Mouse (Mus musculus) intestine, embryonic 14.5 days (tissue): ENCODE data around the gene Lrrn1. TPM values are rescaled to one million over a fixed set of nuclear protein-coding genes. Genes with fewer than 3 reads are reported as not detected.

Source experiments
- ATAC-seq: fragments of 200-750 bp; cut with Nextera tagmentation; replicated peaks from 2 replicates; pipeline ENCODE4 v1.8.0; 2017; ENCODE audit warnings: low read depth, moderate number of reproducible peaks, moderate TSS enrichment, moderate library complexity; ENCODE audit not compliant: low FRiP score, low TSS enrichment
- DNase-seq: peaks from one replicate; pipeline ENCODE4 v3.0.0-alpha.2; 2018; ENCODE audit warnings: low spot score
- H3K27ac ChIP-seq: fragments of 300-500 bp; sonication (generic); 2 replicates; pipeline ENCODE4 v1.5.1; 2014; ENCODE audit warnings: low read depth, mild to moderate bottlenecking, control low read depth
- H3K27me3 ChIP-seq: fragments of 300-500 bp; sonication (generic); replicated peaks from 2 replicates; pipeline ENCODE4 v1.6.1; 2014; ENCODE audit warnings: low read length, control low read depth; ENCODE audit not compliant: control insufficient read depth, insufficient read depth
- H3K36me3 ChIP-seq: fragments of 300-500 bp; sonication (generic); 2 replicates; pipeline ENCODE4 v1.6.1; 2014; ENCODE audit warnings: low read length, control low read depth; ENCODE audit not compliant: control insufficient read depth, insufficient read depth
- H3K4me1 ChIP-seq: fragments of 300-500 bp; sonication (generic); replicated peaks from 2 replicates; pipeline ENCODE4 v1.6.1; 2014; ENCODE audit warnings: low read length, control low read depth, mixed read lengths; ENCODE audit not compliant: control insufficient read depth, insufficient read depth
- H3K4me2 ChIP-seq: fragments of 300-500 bp; sonication (generic); 2 replicates; pipeline ENCODE4 v1.6.1; 2014; ENCODE audit warnings: low read length
- H3K4me3 ChIP-seq: fragments of 300-500 bp; sonication (generic); 2 replicates; pipeline ENCODE4 v1.5.1; 2014; ENCODE audit warnings: low read depth, low read length, control low read depth, mixed read lengths
- H3K9ac ChIP-seq: fragments of 300-500 bp; sonication (generic); 2 replicates; pipeline ENCODE4 v1.6.1; 2014; ENCODE audit warnings: mild to moderate bottlenecking, low read length
- H3K9me3 ChIP-seq: fragments of 300-500 bp; sonication (generic); 2 replicates; pipeline ENCODE4 v1.6.1; 2016; ENCODE audit warnings: low read length, control low read depth; ENCODE audit not compliant: control insufficient read depth
- WGBS: fragments of 180-500 bp; shearing (Covaris S2); extraction: QIAGEN DNeasy Blood & Tissue Kit; methylation state at CpG from one replicate; pipeline ENCODE4 v1.1.7; 2014; 5-methylcytosine and 5-hydroxymethylcytosine counted together
- polyA plus RNA-seq: library from polyadenylated mRNA; unstranded; fragments of >200 nt; fragmentation: Nextera tagmentation; extraction: Ambion mirVana; gene quantifications from 2 replicates; pipeline ENCODE4 v1.2.1, GENCODE M21; 2014

The Lrrn1 gene
- polyA plus RNA-seq, 1 experiment from 2014 or later = 6.4 TPM

DNA sequence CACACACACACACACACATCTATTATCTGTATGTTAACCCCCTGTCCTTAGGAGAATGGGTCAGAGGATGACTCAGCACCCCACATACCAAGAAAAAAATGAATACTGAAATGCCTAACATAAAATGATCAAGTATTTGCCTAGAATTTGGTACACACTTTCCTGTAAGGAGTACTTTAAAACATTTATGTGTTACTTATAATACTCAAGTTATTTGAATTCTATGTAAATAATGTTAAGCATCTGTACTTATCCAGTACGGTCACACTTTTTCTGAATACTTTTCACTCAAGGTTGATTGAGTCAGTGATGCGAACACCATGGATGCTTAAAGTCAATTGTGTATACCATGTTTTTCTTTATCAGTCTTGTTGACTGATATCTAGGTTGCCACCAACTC, 32.7 kb downstream of the Lrrn1 start:
- no peak for DNase-seq
- H3K27me3 ChIP-seq = no peaks in the 10 kb centered on the region
- H3K4me1 ChIP-seq = no peaks in the 10 kb centered on the region
- no peak overlapping the region for H3K4me3 ChIP-seq
- ATAC-seq = no peak
- H3K36me3 ChIP-seq = no peaks in the 10 kb centered on the region
- WGBS = 93% methylated on average over 2 of the region's 2 CpGs
- H3K9me3 ChIP-seq = no peaks in the 10 kb centered on the region
- H3K9ac ChIP-seq = no peak overlapping the region
- no peak overlapping the region for H3K27ac ChIP-seq
- H3K4me2 ChIP-seq = no peak overlapping the region

DNA sequence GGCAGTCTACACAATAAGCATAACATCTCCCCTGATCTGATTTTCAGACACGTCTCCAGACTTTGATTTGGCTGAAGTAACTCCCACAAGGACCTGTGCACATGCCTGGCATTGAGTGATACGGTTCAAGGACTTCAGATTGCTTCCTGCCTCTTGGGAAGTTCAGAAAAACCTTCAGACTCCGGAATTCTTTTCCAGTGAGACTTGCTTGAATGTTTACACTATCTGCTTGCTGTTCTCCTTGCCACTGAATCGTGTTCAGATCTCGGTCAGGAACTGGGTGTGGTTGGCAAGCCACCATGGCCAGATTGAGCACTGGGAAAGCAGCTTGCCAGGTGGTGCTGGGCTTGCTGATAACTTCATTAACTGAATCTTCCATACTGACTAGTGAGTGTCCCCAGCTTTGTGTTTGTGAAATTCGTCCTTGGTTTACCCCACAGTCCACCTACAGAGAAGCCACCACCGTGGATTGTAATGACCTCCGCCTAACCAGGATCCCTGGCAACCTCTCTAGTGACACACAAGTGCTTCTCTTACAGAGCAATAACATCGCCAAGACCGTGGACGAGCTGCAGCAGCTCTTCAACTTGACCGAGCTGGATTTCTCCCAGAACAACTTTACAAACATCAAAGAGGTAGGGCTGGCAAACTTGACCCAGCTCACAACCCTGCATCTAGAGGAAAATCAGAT, 37.5 kb downstream of the Lrrn1 start:
- DNase-seq (no peak), ATAC-seq (no peak)
- 63% methylated on average over 12 of the region's 12 CpGs for WGBS
- no peak overlapping the region for H3K9ac ChIP-seq
- H3K27ac ChIP-seq = no peak overlapping the region
- H3K36me3 ChIP-seq = no peaks in the 10 kb centered on the region
- no peaks in the 10 kb centered on the region for H3K4me1 ChIP-seq
- no peak overlapping the region for H3K4me3 ChIP-seq
- H3K9me3 ChIP-seq = no peaks in the 10 kb centered on the region
- H3K27me3 ChIP-seq = no peaks in the 10 kb centered on the region
- H3K4me2 ChIP-seq = no peak overlapping the region

DNA sequence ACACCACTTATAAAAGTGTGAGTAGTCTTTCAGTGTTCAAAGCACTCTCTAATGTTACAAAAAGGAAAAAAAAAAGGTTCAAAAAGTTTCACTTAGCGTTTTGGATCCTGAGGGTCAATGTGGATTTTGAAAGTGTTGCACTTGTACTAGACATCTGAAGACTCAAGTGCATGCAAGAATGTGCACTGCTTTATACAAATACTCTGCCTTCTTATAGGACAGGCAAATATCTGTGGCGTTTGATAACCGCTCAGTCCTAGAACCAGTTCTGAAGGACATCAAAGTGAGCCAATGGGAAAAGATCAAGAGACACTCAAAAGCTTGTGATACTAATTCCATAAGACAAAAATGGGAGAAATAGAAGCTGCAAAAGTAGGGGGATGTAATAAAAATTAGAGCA, 45.0 kb downstream of the Lrrn1 start:
- 95% methylated on average over 3 of the region's 3 CpGs for WGBS
- no peak for ATAC-seq
- Histone ChIP-seq H3K4me2 (no peak overlapping the region), H3K9me3 (no peaks in the 10 kb centered on the region), H3K9ac (no peak overlapping the region), H3K27me3 (no peaks in the 10 kb centered on the region), H3K36me3 (no peaks in the 10 kb centered on the region), H3K27ac (no peak overlapping the region), H3K4me1 (no peaks in the 10 kb centered on the region), H3K4me3 (no peak overlapping the region)
- DNase-seq = no peak

DNA sequence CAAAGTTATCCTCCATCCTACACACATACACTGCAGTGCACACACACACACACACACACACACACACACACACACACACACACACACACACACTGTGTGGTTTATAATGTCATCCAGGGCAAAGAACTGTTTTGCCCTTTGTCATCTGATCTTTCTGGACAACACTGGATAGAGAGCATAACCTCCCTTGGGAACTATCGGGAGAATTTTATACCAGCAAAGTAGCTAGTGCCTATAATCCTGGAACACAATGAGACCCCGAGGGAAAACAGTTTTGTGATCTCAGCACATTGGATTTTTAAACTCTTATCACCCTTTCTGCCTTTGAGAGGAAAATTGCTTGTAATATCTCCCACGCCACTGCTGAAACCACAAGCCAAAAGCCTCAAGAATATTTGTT, 45.8 kb downstream of the Lrrn1 start:
- Histone ChIP-seq H3K27ac (no peak overlapping the region), H3K4me2 (no peak overlapping the region), H3K27me3 (no peaks in the 10 kb centered on the region), H3K4me3 (no peak overlapping the region), H3K36me3 (no peaks in the 10 kb centered on the region), H3K9ac (no peak overlapping the region), H3K9me3 (no peaks in the 10 kb centered on the region), H3K4me1 (no peaks in the 10 kb centered on the region)
- no peak for ATAC-seq
- WGBS = 66% methylated on average over 3 of the region's 3 CpGs
- no peak for DNase-seq

DNA sequence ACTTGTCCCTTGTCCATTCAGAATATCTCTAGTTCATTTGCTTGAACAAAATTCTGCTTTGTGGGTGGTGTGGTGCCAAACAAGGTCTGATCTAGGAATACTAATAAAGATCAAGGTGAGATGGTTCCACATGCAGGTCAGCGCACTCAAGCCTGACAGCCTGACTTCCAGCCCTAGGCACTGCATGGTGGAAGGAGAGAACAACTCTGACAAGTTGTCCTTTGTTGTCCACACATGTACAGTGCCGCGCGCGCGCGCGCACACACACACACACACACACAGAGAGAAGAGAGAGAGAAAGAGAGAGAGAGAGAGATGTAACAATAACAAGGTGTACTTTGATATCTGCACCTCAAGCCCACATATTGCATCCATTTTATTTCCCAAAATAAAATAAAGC, 47.7 kb downstream of the Lrrn1 start:
- Histone ChIP-seq H3K4me2 (no peak overlapping the region), H3K9ac (no peak overlapping the region), H3K27ac (no peak overlapping the region), H3K36me3 (no peaks in the 10 kb centered on the region), H3K4me3 (no peak overlapping the region), H3K27me3 (no peaks in the 10 kb centered on the region), H3K4me1 (no peaks in the 10 kb centered on the region), H3K9me3 (no peaks in the 10 kb centered on the region)
- DNase-seq (no peak), ATAC-seq (no peak)
- 97% methylated on average over 8 of the region's 8 CpGs for WGBS

DNA sequence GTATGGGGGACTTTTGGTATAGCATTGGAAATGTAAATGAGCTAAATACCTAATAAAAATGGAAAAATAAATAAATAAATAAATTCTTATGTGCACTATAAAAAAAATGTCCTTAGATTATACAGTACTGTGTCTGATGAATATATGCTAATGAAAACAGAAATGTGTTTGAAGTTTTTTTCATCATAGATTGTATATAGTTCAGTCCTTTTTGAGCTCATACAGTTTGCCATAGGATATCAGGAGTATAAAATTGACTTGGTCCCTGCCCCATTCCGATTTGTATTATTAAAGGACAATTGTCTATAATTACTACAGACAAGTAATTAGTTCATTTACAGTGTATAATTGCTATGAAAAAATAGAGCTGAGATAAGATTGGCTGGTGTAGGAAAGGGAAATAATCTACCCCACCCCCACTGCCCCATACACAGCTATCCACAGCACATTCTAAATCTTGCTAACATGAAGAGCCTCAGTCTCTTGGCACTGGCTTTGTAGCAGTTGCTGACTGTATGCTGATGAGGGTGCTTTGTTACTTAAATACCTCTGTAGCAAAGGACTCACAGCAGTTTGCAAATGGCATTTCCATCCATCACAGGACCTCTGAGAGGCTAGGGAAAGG, 54.3 kb downstream of the Lrrn1 start:
- ATAC-seq (no peak), DNase-seq (no peak)
- no peak overlapping the region for H3K27ac ChIP-seq
- H3K9ac ChIP-seq = no peak overlapping the region
- no peaks in the 10 kb centered on the region for H3K9me3 ChIP-seq
- H3K27me3 ChIP-seq = no peaks in the 10 kb centered on the region
- H3K36me3 ChIP-seq = no peaks in the 10 kb centered on the region
- no peak overlapping the region for H3K4me3 ChIP-seq
- H3K4me2 ChIP-seq = no peak overlapping the region
- 93% methylated on average over 1 of the region's 1 CpGs for WGBS
- H3K4me1 ChIP-seq = no peaks in the 10 kb centered on the region

DNA sequence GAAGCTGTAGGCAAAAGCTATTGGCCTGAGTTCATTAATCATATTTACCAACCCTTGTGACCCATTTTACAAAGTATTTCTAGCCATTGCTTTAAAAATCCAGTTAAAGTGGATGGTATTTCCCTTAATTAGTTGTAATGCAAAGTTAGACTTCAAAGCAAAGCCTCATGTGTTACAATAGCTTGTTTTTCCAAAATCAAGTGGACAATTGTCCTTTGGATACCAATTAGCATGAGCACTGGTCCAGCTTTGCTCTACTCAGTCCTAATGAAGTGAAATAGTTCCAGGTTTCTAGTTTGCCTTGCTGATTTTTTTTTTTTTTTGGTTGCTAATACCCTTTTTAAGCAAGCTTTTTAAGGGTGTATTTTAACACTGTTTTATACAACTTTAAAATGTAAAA, 75.6 kb downstream of the Lrrn1 start:
- Histone ChIP-seq H3K4me2 (no peak overlapping the region), H3K36me3 (no peaks in the 10 kb centered on the region), H3K9me3 (no peaks in the 10 kb centered on the region), H3K27ac (no peak overlapping the region), H3K4me1 (no peaks in the 10 kb centered on the region), H3K27me3 (no peaks in the 10 kb centered on the region), H3K4me3 (no peak overlapping the region), H3K9ac (no peak overlapping the region)
- ATAC-seq = no peak
- DNase-seq = no peak

DNA sequence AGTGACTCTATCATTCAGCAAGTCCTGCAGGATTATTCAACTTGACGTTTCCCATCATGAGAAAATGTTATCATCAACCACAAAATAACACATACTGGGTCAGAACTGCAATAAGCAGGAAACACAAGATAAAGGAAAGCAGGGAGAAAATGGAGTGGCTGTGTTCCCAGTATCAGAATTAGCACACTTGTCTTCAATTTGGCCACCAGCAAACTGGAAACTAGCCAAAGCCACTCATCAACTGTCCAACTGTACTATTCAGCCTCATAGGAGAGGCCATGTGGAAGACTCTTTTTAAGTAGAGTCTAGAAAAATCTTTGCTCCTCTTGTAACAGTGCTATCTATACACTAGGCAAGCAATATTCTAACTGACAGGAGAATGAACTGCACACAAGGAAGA, 84.7 kb downstream of the Lrrn1 start:
- Histone ChIP-seq H3K4me2 (no peak overlapping the region), H3K4me3 (no peak overlapping the region), H3K9ac (no peak overlapping the region), H3K27me3 (no peaks in the 10 kb centered on the region), H3K4me1 (no peaks in the 10 kb centered on the region), H3K27ac (no peak overlapping the region), H3K9me3 (no peaks in the 10 kb centered on the region), H3K36me3 (no peaks in the 10 kb centered on the region)
- ATAC-seq (no peak), DNase-seq (no peak)
- 75% methylated on average over 1 of the region's 1 CpGs for WGBS
